Mouse (Mus musculus) testis, adult 2 months (tissue): ENCODE measurements around the gene Plekhb2.

Source experiments
- CTCF ChIP-seq: fragments of 200-500 bp; IDR thresholded peaks from 2 replicates; pipeline ENCODE4 v1.5.1; 2012; ENCODE audit warnings: low read depth, mild to moderate bottlenecking, inconsistent platforms, low read length, moderate library complexity; ENCODE audit not compliant: control insufficient read depth, insufficient read depth, insufficient replicate concordance
- POLR2A ChIP-seq: fragments of 200-500 bp; IDR thresholded peaks from 2 replicates; pipeline ENCODE4 v1.6.1; 2012; ENCODE audit warnings: low read depth, mild to moderate bottlenecking, inconsistent platforms, low read length, moderate library complexity; ENCODE audit not compliant: control insufficient read depth

DNA sequence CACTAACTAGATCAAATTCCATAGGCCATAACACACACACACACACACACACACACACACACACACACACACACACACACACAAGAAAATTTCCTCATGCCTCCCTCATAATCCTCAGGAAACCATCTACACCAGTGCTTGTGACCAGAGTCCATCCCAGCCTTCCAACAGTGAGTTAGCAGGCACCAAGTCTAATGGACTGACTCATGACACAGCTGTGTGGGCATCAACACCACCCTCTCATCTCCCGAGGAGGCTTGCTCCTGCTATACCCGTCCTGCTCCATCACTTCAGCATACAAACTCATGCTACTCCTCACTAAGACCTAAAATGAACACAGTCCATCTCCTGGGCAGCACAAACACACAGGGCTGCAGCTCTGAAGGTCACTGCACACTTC, 18.8 kb upstream of the Plekhb2 start:
- TF ChIP-seq POLR2A (no peak), CTCF (no peak)
